8 mouse cellular contexts compared by ENCODE assay signal in genomic region chr5:125133651-125134050, GRCm38 (mm10). TPM values are rescaled to one million over a fixed set of nuclear protein-coding genes. Genes with fewer than 3 reads are reported as not detected.
A peak's percentile ranks its signal among the peaks of the same experiment; 100 is the strongest.
DNase-seq lines count a peak whose midpoint lies in the region; ATAC-seq and TF ChIP-seq lines count a peak whose summit lies in the region.

No protein-coding gene starts in this region.

- H3K9me3 ChIP-seq in heart, embryonic 15.5 days (replicated peaks), result no peaks in the 10 kb centered on the region
- H3K9me3 ChIP-seq in midbrain, embryonic 15.5 days, result no peaks in the 10 kb centered on the region

- H3K4me1 ChIP-seq in heart, embryonic 15.5 days (replicated peaks), result peaks cover 93% of the 10 kb centered on the region
- H3K4me1 ChIP-seq in midbrain, embryonic 15.5 days, result peaks cover 76% of the 10 kb centered on the region

- H3K4me3 ChIP-seq in left cerebral cortex, adult 2 months, result no peak overlapping the region
- H3K4me3 ChIP-seq in heart, embryonic 15.5 days, result no peak overlapping the region
- H3K4me3 ChIP-seq in midbrain, embryonic 15.5 days, result no peak overlapping the region

- no peaks in the 10 kb centered on the region for H3K36me3 ChIP-seq in heart, embryonic 15.5 days
- no peaks in the 10 kb centered on the region for H3K36me3 ChIP-seq in midbrain, embryonic 15.5 days (replicated peaks)

- H3K27ac ChIP-seq in left cerebral cortex, adult 2 months, result peak overlapping the region; percentile 80; the same call in 1 of the 2 replicates
- H3K27ac ChIP-seq in heart, embryonic 15.5 days, result peak overlapping the region; percentile 83; the same call in 1 of the 2 replicates
- H3K27ac ChIP-seq in midbrain, embryonic 15.5 days, result peak overlapping the region; percentile 78

- ATAC-seq in heart, embryonic 15.5 days (replicated peaks; ENCODE audit: insufficient number of reproducible peaks, insufficient read depth, low FRiP score, low read depth), result no peak
- peak; percentile 41; the same call in 1 of the 2 replicates for ATAC-seq in midbrain, embryonic 15.5 days (replicated peaks)

- no peak for TF ChIP-seq CTCF in left cerebral cortex, adult 2 months (IDR thresholded peaks at IDR 0.05)

- 50% methylated on average over 4 of the region's 4 CpGs for WGBS in heart, embryonic 15.5 days
- 13% methylated on average over 4 of the region's 4 CpGs for WGBS in midbrain, embryonic 15.5 days

- no peak overlapping the region for H3K4me2 ChIP-seq in heart, embryonic 15.5 days
- H3K4me2 ChIP-seq in midbrain, embryonic 15.5 days, result no peak overlapping the region

- intact Hi-C loops in left cerebral cortex, adult 2 months (cut with DNase I), result no loop called here
- intact Hi-C loops in left cerebral cortex, postnatal 25 days (cut with DNase I), result no loop called here

- no peaks in the 10 kb centered on the region for H3K27me3 ChIP-seq in heart, embryonic 15.5 days
- H3K27me3 ChIP-seq in midbrain, embryonic 15.5 days (replicated peaks), result no peaks in the 10 kb centered on the region

- H3K9ac ChIP-seq in heart, embryonic 15.5 days, result no peak overlapping the region
- H3K9ac ChIP-seq in midbrain, embryonic 15.5 days, result no peak overlapping the region

- peak; percentile 58 for DNase-seq in cerebellum, adult 11-12 months
- no peak for DNase-seq in cerebellum, adult 11 months
- DNase-seq in left cerebral cortex, adult 2 months (ENCODE audit: extremely low spot score in 1 of 2, low spot score in 2 of 2), result no peak
- DNase-seq in left cerebral cortex, postnatal 25 days (ENCODE audit: low spot score in 2 of 2), result no peak
- no peak for DNase-seq in adrenal gland, postnatal 10 days
- DNase-seq in right cerebral cortex, adult 18-20 months, result no peak

RNA-seq across cellular contexts. Expression of gene Ncor2, which starts 45.4 kb away (rescaled TPM):
- total RNA-seq in left cerebral cortex, adult 2 months (2021), result 100 to 1,000 TPM; 228 to 270 TPM
- 100 to 1,000 TPM; 183 to 200 TPM for total RNA-seq in left cerebral cortex, postnatal 25 days (2021)
- polyA plus RNA-seq in heart, embryonic 15.5 days (2015; fragmentation: Nextera tagmentation; extraction: Ambion mirVana), result 14.9 and 22.2 TPM in 2 replicates
- polyA plus RNA-seq in midbrain, embryonic 15.5 days (2015; fragmentation: Nextera tagmentation; extraction: Ambion mirVana), result 25.6 and 27.6 TPM in 2 replicates
- 100 to 1,000 TPM; 125 to 153 TPM for total RNA-seq in adrenal gland, postnatal 10 days (2021)
